ENCODE assay signal across 23 mouse cellular contexts in the genomic region with DNA sequence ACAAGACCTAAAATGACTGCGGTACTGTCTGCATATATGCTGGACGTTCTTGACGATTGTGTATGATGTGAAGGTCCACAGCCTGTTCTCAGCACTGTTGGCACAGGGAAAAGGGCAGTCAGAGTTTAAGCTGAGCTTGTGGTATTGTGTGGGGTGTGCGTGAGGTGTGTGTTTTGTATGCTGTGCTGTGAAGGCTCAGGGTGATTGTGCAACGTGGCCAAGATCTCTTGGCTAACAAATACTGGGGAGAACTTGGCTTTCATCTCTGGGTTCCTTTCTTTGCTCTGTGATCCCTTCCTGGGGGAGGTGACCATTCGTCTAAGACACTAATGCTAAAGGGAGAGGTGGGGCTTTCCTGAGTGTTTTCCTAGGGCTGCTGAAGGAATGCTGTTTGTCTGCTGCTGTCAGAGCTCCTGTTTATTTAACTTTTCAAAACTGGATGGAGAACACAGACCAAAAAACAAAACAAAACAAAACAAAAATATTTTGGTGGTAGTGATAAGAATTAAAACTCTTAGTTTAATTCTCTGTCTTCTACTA. TPM values are rescaled to one million over a fixed set of nuclear protein-coding genes. Genes with fewer than 3 reads are reported as not detected.
DNase-seq lines count a peak whose midpoint lies in the region; ATAC-seq and TF ChIP-seq lines count a peak whose summit lies in the region.
"Had no signal": no experiment of that assay in that cellular context is flagged by ENCODE, and none has a peak within 500 bp of the region (broad histone marks: within the 10 kb centered on the region; RNA-seq: fewer than 3 reads in every experiment).

No protein-coding gene starts in this region.

- ATAC-seq in kidney, embryonic 15.5 days (replicated peaks; ENCODE audit: low FRiP score) = no peak
- peak; percentile 45 for ATAC-seq in liver, postnatal 0 days
- ATAC-seq in liver, embryonic 11.5 days (replicated peaks; ENCODE audit: low FRiP score) = no peak
- 0 out of 2 replicates have a peak, but pooled peaks have one; percentile 21 for ATAC-seq in lung, embryonic 14.5 days (ENCODE audit: insufficient read depth)
- ATAC-seq: activated CD4-positive, CD25-positive, alpha-beta regulatory T cell, adult 4 months; hindbrain, embryonic 16.5 days; intestine, postnatal 0 days; midbrain, embryonic 13.5 days had no signal

- TF ChIP-seq EP300 in liver, postnatal 0 days (IDR thresholded peaks at IDR 0.05; ENCODE audit: low read depth) = no peak

- whole genome bisulfite sequencing in kidney, embryonic 15.5 days = 51% methylated on average over 6 of the region's 6 CpGs
- 46% methylated on average over 6 of the region's 6 CpGs for WGBS in liver, postnatal 0 days (ENCODE audit: insufficient replicate concordance)
- 66% methylated on average over 6 of the region's 6 CpGs for WGBS in liver, embryonic 11.5 days
- whole genome bisulfite sequencing in lung, embryonic 14.5 days = 48% methylated on average over 6 of the region's 6 CpGs

- peak overlapping the region; percentile 40; the same call in 1 of the 2 replicates for H3K4me2 ChIP-seq in kidney, embryonic 15.5 days
- peak overlapping the region; percentile 66 for H3K4me2 ChIP-seq in liver, postnatal 0 days (ENCODE audit: low read depth, low read length)
- H3K4me2 ChIP-seq in liver, embryonic 11.5 days = no peak overlapping the region
- H3K4me2 ChIP-seq in lung, embryonic 14.5 days = no peak overlapping the region
- H3K4me2 ChIP-seq: limb, embryonic 15.5 days; midbrain, embryonic 13.5 days had no signal

- H3K27me3 ChIP-seq in kidney, embryonic 15.5 days = no peaks in the 10 kb centered on the region
- H3K27me3 ChIP-seq in liver, postnatal 0 days (ENCODE audit: insufficient read depth, low read length) = no peaks in the 10 kb centered on the region
- no peaks in the 10 kb centered on the region for H3K27me3 ChIP-seq in liver, embryonic 11.5 days (replicated peaks; ENCODE audit: control insufficient read depth, insufficient read depth, low read length)
- no peaks in the 10 kb centered on the region for H3K27me3 ChIP-seq in lung, embryonic 14.5 days (ENCODE audit: insufficient read depth, low read length)
- H3K27me3 ChIP-seq: CH12.LX; limb, embryonic 15.5 days; midbrain, embryonic 13.5 days had no signal

- peak overlapping the region; percentile 8; the same call in 1 of the 2 replicates for H3K4me3 ChIP-seq in kidney, embryonic 15.5 days (replicated peaks)
- peak overlapping the region; percentile 30 for H3K4me3 ChIP-seq in liver, postnatal 0 days (ENCODE audit: low read depth, low read length)
- H3K4me3 ChIP-seq in liver, embryonic 11.5 days (ENCODE audit: low read depth, low read length) = no peak overlapping the region
- no peak overlapping the region for H3K4me3 ChIP-seq in lung, embryonic 14.5 days (ENCODE audit: low read depth, low read length)
- H3K4me3 ChIP-seq: hindbrain, embryonic 10.5 days; left cerebral cortex, adult 2 months; limb, embryonic 15.5 days; megakaryocyte, embryonic 14.5 days; midbrain, embryonic 13.5 days had no signal

- H3K27ac ChIP-seq in kidney, embryonic 15.5 days = peak overlapping the region; percentile 54
- H3K27ac ChIP-seq in liver, postnatal 0 days (ENCODE audit: low read depth) = peak overlapping the region; percentile 61
- no peak overlapping the region for H3K27ac ChIP-seq in liver, embryonic 11.5 days (ENCODE audit: low read depth, low read length)
- no peak overlapping the region for H3K27ac ChIP-seq in lung, embryonic 14.5 days (ENCODE audit: low read depth)
- H3K27ac ChIP-seq: hindbrain, embryonic 10.5 days; left cerebral cortex, adult 2 months; limb, embryonic 15.5 days; midbrain, embryonic 13.5 days had no signal

- TF ChIP-seq CTCF in liver, postnatal 0 days (IDR thresholded peaks at IDR 0.05; ENCODE audit: low read depth) = no peak
- no peak for TF ChIP-seq CTCF in lung, embryonic 14.5 days (IDR thresholded peaks at IDR 0.05; ENCODE audit: low read depth)

- H3K9me3 ChIP-seq in kidney, embryonic 15.5 days (replicated peaks) = no peaks in the 10 kb centered on the region
- H3K9me3 ChIP-seq in liver, postnatal 0 days (ENCODE audit: low read length) = no peaks in the 10 kb centered on the region
- no peaks in the 10 kb centered on the region for H3K9me3 ChIP-seq in liver, embryonic 11.5 days (ENCODE audit: control insufficient read depth, low read length)
- no peaks in the 10 kb centered on the region for H3K9me3 ChIP-seq in lung, embryonic 14.5 days (ENCODE audit: low read depth, low read length)
- H3K9me3 ChIP-seq: G1E; hindbrain, embryonic 10.5 days; limb, embryonic 15.5 days; midbrain, embryonic 13.5 days had no signal

- no peaks in the 10 kb centered on the region for H3K36me3 ChIP-seq in kidney, embryonic 15.5 days
- 0 out of 2 replicates have a peak, but pooled peaks cover 3% of the 10 kb centered on the region for H3K36me3 ChIP-seq in liver, postnatal 0 days (replicated peaks; ENCODE audit: insufficient read depth, low read length)
- no peaks in the 10 kb centered on the region for H3K36me3 ChIP-seq in liver, embryonic 11.5 days (ENCODE audit: control insufficient read depth, insufficient read depth, low read length)
- no peaks in the 10 kb centered on the region for H3K36me3 ChIP-seq in lung, embryonic 14.5 days (ENCODE audit: insufficient read depth)
- H3K36me3 ChIP-seq: G1E; hindbrain, embryonic 10.5 days; limb, embryonic 15.5 days; midbrain, embryonic 13.5 days had no signal

- peaks cover 9% of the 10 kb centered on the region for H3K4me1 ChIP-seq in kidney, embryonic 15.5 days
- H3K4me1 ChIP-seq in liver, postnatal 0 days (ENCODE audit: insufficient read depth) = peaks cover 9% of the 10 kb centered on the region; the same call in 1 of the 2 replicates
- no peaks in the 10 kb centered on the region for H3K4me1 ChIP-seq in liver, embryonic 11.5 days (replicated peaks; ENCODE audit: control insufficient read depth, insufficient read depth, low read length)
- no peaks in the 10 kb centered on the region for H3K4me1 ChIP-seq in lung, embryonic 14.5 days (ENCODE audit: insufficient read depth)
- H3K4me1 ChIP-seq: hindbrain, embryonic 10.5 days; megakaryocyte, embryonic 14.5 days; midbrain, embryonic 13.5 days had no signal

- no peak overlapping the region for H3K9ac ChIP-seq in kidney, embryonic 15.5 days
- H3K9ac ChIP-seq in liver, postnatal 0 days (replicated peaks) = peak overlapping the region; percentile 26; the same call in 1 of the 2 replicates
- H3K9ac ChIP-seq in liver, embryonic 11.5 days (ENCODE audit: low read depth, low read length) = no peak overlapping the region
- H3K9ac ChIP-seq in lung, embryonic 14.5 days = no peak overlapping the region
- H3K9ac ChIP-seq: limb, embryonic 15.5 days; midbrain, embryonic 13.5 days had no signal

- no peak for DNase-seq in kidney, adult 9 months
- no peak for DNase-seq in liver, postnatal 0 days
- DNase-seq in liver, embryonic 11.5 days (ENCODE audit: low spot score) = no peak
- peak; percentile 33 for DNase-seq in lung, embryonic 14.5 days
- DNase-seq in lung, postnatal 36 days = peak; percentile 47
- DNase-seq in thymus, postnatal 4 days = no peak
- no peak for DNase-seq in spleen, postnatal 10 days (ENCODE audit: low spot score in 2 of 2)
- DNase-seq: adrenal gland, adult 8-10 months; cerebellum, adult 11-12 months; gastrocnemius, postnatal 25 days; left cerebral cortex, postnatal 4 days had no signal

RNA-seq across cellular contexts. Expression of a gene that starts 1.2 kb away (rescaled TPM):
- polyA plus RNA-seq in kidney, embryonic 15.5 days (2015; fragmentation: Nextera tagmentation; extraction: Ambion mirVana) = 4.4 and 5.2 TPM in 2 replicates
- 14.3 and 16.9 TPM in 2 replicates for polyA plus RNA-seq in liver, postnatal 0 days (2015; fragmentation: Nextera tagmentation; extraction: Ambion mirVana)
- polyA plus RNA-seq in liver, embryonic 11.5 days (2014; fragmentation: Nextera tagmentation; extraction: Ambion mirVana) = not detected in 2 replicates
- 0.91 and 1.1 TPM in 2 replicates for polyA plus RNA-seq in lung, embryonic 14.5 days (2014; fragmentation: Nextera tagmentation; extraction: Ambion mirVana)
- polyA plus RNA-seq: activated CD4-positive, CD25-positive, alpha-beta regulatory T cell, adult 4 months; G1E; neural tube, embryonic 11.5 days had no signal

Comparison
In these comparisons a context has a peak if more than half of its experiments do, and no peak if none do; other contexts are left out.
1. ATAC-seq: peak in liver, postnatal 0 days (single experiment) and lung, embryonic 14.5 days (single experiment); none in kidney, embryonic 15.5 days (single experiment) and liver, embryonic 11.5 days (single experiment).
2. H3K27ac ChIP-seq: peak in kidney, embryonic 15.5 days (single experiment) and liver, postnatal 0 days (single experiment); none in liver, embryonic 11.5 days (single experiment) and lung, embryonic 14.5 days (single experiment).
3. H3K4me2 ChIP-seq: peak in kidney, embryonic 15.5 days (single experiment) and liver, postnatal 0 days (single experiment); none in liver, embryonic 11.5 days (single experiment) and lung, embryonic 14.5 days (single experiment).
4. H3K4me3 ChIP-seq: peak in kidney, embryonic 15.5 days (single experiment) and liver, postnatal 0 days (single experiment); none in liver, embryonic 11.5 days (single experiment) and lung, embryonic 14.5 days (single experiment).
5. DNase-seq: peak in lung, embryonic 14.5 days (single experiment) and lung, postnatal 36 days (single experiment); none in kidney, adult 9 months (single experiment), liver, postnatal 0 days (single experiment), liver, embryonic 11.5 days (single experiment), thymus, postnatal 4 days (single experiment) and spleen, postnatal 10 days (0 of 2).